Mouse (Mus musculus) Patski (cell line): Measurements from ENCODE around the gene Ddx17. TPM values are rescaled to one million over a fixed set of nuclear protein-coding genes. Genes with fewer than 3 reads are reported as not detected.
A peak's percentile ranks its signal among the peaks of the same experiment; 100 is the strongest.

Experiments used
- ATAC-seq: fragments of 100-300 bp; one replicate; pipeline ENCODE4 v1.8.0; 2021
- CTCF ChIA-PET: fragments of 350-600 bp; sonication (Branson Sonifier 250); formaldehyde crosslinking; loops from one replicate; lab custom pipeline; 2022; ENCODE audit warnings: inconsistent platforms; lab: Charles Lee
- POLR2A ChIA-PET: fragments of 350-600 bp; sonication (Branson Sonifier 250); formaldehyde crosslinking; loops from one replicate; lab custom pipeline; 2022; ENCODE audit warnings: antibody characterized with exemption, inconsistent platforms; lab: Charles Lee
- DNase-seq: peaks from one replicate; pipeline ENCODE4 v3.0.0-alpha.2; 2011; ENCODE audit warnings: low read depth, low spot score
- H3K27me3 ChIP-seq: fragments of 371-371 bp; one replicate; pipeline ENCODE4 v1.5.1; 2021
- CTCF ChIP-seq: fragments of 100-300 bp; IDR thresholded peaks from one replicate; pipeline ENCODE4 v1.5.1; 2021
- in situ Hi-C: fragments of 300-500 bp; cut with MboI; formaldehyde crosslinking; loops from 3 replicates; pipeline ENCODE4 v1.11.1; 2018; ENCODE audit warnings: low pct_unique_long_range_greater_than_20kb, mixed read lengths
- polyA plus RNA-seq: library from polyadenylated mRNA; unstranded; gene quantifications from one replicate; pipeline ENCODE4 v1.2.3, GENCODE M21; 2021

The Ddx17 gene
- polyA plus RNA-seq, 1 experiment from 2014 or later = 326 TPM

GRCm38 (mm10) chr15:79519400-79520220, 26.9 kb downstream of the Ddx17 start:
- in situ Hi-C loops = no loop called here
- ChIA-PET POLR2A (no interaction called here), CTCF (no interaction called here)
- no peak for TF ChIP-seq CTCF
- DNase-seq = no peak
- ATAC-seq = no peak
- H3K27me3 ChIP-seq = no peaks in the 10 kb centered on the region

GRCm38 (mm10) chr15:79518571-79518970, 28.0 kb downstream of the Ddx17 start:
- TF ChIP-seq CTCF = no peak
- ChIA-PET CTCF (no interaction called here), POLR2A (interaction anchor here (0.5 to 2.3 kb wide), 2 partner anchors 13 to 14 kb away, joined by 3 to 6 read pairs; partner anchors contain the start of gene Kcnj4)
- DNase-seq (no peak), ATAC-seq (no peak)
- in situ Hi-C loops = no loop called here
- no peaks in the 10 kb centered on the region for H3K27me3 ChIP-seq

DNA sequence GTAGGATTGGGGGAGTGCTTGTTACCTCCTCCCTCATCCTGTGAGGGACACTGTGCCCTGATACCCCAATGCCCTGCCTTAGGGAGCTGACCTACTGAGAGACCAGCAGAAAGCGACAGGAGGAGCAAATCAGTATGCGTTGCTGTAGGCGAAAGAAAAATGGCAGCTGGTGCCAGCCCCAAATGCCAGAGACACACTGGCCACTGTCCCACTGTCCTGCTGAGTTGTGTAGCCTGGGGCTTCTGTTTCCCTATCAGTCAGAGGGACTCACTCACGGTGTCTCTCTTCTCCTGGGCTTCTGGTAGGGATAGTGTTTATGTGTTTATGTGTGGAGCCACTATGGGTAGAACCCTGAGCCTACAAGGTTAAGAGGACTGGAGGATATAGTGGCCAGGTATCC, 28.8 kb downstream of the Ddx17 start:
- H3K27me3 ChIP-seq = no peaks in the 10 kb centered on the region
- in situ Hi-C loops = no loop called here
- POLR2A ChIA-PET = interaction anchor here (0.5 to 2.3 kb wide), 3 partner anchors 13 to 268 kb away, joined by 3 to 6 read pairs (median 4); partner anchors contain the start of gene Kcnj4
- CTCF ChIA-PET = no interaction called here
- ATAC-seq = no peak
- DNase-seq = no peak
- TF ChIP-seq CTCF = no peak

GRCm38 (mm10) chr15:79516171-79517096, 30.1 kb downstream of the Ddx17 start, which contains the start of gene Kdelr3:
Gene Kdelr3 (plus strand): TSS chr15:79516411.
- peaks cover under 1% of the 10 kb centered on the region for H3K27me3 ChIP-seq
- CTCF ChIA-PET = interaction anchor here (1.5 kb wide), 1 partner anchor 35 kb away, joined by 3 read pairs; no protein-coding TSS in a partner anchor
- TF ChIP-seq CTCF = no peak
- DNase-seq = no peak
- peak; percentile 44 for ATAC-seq
- POLR2A ChIA-PET = interaction anchor here (1.1 to 2.3 kb wide), 3 partner anchors 11 to 13 kb away, joined by 5 to 11 read pairs (median 6); partner anchors contain the start of gene Kcnj4
- in situ Hi-C loops = no loop called here

DNA sequence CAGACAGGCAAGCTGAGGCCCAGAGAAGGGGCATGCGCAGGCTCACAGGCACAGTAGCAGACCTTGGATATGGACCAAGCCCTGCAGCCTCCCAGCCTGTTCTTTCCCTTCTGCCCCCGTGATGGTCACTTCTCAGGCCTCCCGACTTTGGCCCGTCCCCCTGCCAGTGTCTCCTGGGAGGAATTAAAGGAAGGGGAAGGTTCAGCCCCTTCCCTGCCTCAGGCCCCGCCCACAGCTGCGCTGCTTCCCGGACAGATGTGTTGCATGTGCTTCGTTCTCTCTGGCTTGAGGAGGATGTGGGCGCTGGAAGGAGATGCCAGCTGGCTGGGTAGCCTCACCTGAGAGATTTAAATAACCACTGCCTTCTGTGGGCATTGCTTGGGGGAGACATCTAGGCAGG, 32.6 kb downstream of the Ddx17 start:
- POLR2A ChIA-PET = no interaction called here
- in situ Hi-C loops = no loop called here
- ATAC-seq (no peak), DNase-seq (no peak)
- no peak for TF ChIP-seq CTCF
- peaks cover 17% of the 10 kb centered on the region for H3K27me3 ChIP-seq
- CTCF ChIA-PET = no interaction called here

DNA sequence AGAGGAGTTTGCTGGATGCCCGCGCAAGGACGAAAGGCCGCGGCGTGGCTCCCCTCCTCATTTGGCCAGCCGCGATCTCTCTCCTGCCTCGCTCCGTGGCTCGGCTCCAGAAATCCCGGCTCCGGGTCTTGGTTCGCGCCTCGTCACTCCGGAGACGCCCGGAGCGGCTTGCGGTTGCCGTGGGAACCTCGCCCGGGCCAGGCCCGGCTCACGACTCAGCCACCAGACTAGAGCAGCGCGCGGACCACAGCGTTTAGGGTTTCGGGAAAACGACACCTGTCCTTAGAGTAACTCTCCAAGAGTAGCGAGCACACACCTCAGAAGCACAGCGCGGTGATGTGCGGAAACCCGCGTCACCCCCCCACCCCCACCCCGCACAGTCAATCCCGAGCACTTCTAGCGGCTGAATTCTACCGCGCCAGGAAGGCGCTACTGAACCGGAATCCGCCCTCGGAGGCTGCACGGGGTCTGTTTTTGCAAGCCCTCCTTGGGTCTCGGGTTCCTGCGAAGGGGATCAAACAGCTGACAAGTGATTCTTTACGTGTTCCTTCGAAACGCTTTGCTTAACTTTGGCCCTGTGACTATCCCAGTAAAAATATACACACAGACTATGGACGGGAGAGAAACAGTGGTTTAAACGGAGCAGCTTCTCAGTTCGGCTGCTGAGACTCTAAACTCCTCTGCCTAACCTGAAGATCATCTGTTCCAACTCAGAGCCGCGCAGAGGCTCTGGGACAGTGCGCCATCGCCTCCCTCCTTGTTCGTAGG, 34.8 kb downstream of the Ddx17 start:
- peaks cover 24% of the 10 kb centered on the region for H3K27me3 ChIP-seq
- TF ChIP-seq CTCF = no peak
- ChIA-PET POLR2A (interaction anchor here (1.1 kb wide), 1 partner anchor 37 kb away, joined by 3 read pairs; no protein-coding TSS in a partner anchor), CTCF (no interaction called here)
- in situ Hi-C loops = no loop called here
- DNase-seq = no peak
- peak; percentile 23 for ATAC-seq

GRCm38 (mm10) chr15:79510425-79510824, 36.1 kb downstream of the Ddx17 start:
- ChIA-PET CTCF (no interaction called here), POLR2A (interaction anchor here (1.1 kb wide), 1 partner anchor 39 kb away, joined by 3 read pairs; no protein-coding TSS in a partner anchor)
- no peak for ATAC-seq
- no peak for TF ChIP-seq CTCF
- in situ Hi-C loops = no loop called here
- H3K27me3 ChIP-seq = peaks cover 29% of the 10 kb centered on the region
- no peak for DNase-seq

- TF ChIP-seq CTCF = no peak
- peaks cover 29% of the 10 kb centered on the region for H3K27me3 ChIP-seq
- no peak for DNase-seq
- ATAC-seq = no peak
- ChIA-PET CTCF (no interaction called here), POLR2A (no interaction called here)
- in situ Hi-C loops = no loop called here
Observed at GRCm38 (mm10) chr15:79509998-79510397, 36.5 kb downstream of the Ddx17 start.

DNA sequence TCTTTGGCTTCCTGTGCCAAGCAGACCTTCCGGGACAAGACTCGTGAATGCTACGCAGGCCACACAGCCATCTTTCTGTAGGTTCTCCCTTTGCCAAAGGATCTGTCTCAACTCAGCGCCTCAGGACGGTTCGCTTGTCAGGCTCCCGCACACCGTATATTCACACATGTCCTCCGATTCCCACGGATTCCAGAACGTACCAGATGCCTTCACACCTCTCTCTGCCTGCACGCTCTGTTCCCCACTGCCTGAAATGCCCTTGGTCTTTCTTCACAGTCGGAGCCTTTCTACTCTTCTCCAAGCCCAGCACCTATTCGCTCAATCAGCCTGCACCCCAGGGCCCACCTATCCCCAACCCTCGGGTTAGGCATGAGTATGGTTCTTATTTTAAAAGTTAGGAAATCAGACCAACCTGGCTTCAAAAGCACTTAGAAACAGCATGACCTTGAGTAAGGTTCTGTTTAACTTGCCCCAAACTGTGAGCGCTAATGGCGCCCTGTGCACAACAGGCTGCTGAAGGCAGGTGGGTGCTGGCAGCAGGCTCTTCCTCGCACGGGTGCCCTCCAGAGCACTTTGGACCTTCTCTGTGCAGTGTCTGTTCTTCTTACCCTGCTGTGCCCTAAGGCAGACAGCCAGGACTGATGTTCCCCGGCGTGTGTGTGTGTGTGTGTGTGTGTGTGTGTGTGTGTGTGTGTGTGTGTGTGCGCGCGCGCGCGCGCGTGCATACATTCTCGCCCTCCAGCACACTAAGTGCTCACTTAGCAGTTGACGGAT, 39.3 kb downstream of the Ddx17 start:
- ChIA-PET POLR2A (no interaction called here), CTCF (interaction anchor here (0.8 kb wide), 1 partner anchor 40 kb away, joined by 3 read pairs; no protein-coding TSS in a partner anchor)
- no peak for ATAC-seq
- DNase-seq = no peak
- in situ Hi-C loops = no loop called here
- peaks cover 33% of the 10 kb centered on the region for H3K27me3 ChIP-seq
- TF ChIP-seq CTCF = no peak
